Mouse (Mus musculus) heart, adult 2 months (tissue): ENCODE results near the gene Tlr7. TPM values are rescaled to one million over a fixed set of nuclear protein-coding genes. Genes with fewer than 3 reads are reported as not detected.

Experiments used
- DNase-seq, 2 experiments: peaks; one replicate each; pipeline ENCODE4 v3.0.0; 2021
- H3K27ac ChIP-seq: fragments of 200-600 bp; 2 replicates; pipeline ENCODE4 v1.8.1; 2022
- H3K27me3 ChIP-seq: fragments of 200-500 bp; 2 replicates; pipeline ENCODE4 v1.6.1; 2012; ENCODE audit warnings: mild to moderate bottlenecking, low read length, inconsistent platforms, mixed read lengths; ENCODE audit not compliant: control insufficient read depth, insufficient read depth
- H3K36me3 ChIP-seq: fragments of 200-500 bp; 2 replicates; pipeline ENCODE4 v1.6.1; 2012; ENCODE audit warnings: low read length, inconsistent platforms; ENCODE audit not compliant: control insufficient read depth, insufficient read depth
- H3K4me1 ChIP-seq: fragments of 200-500 bp; 2 replicates; pipeline ENCODE4 v1.6.1; 2011; ENCODE audit warnings: low read length; ENCODE audit not compliant: control insufficient read depth, insufficient read depth
- H3K4me3 ChIP-seq: fragments of 200-600 bp; 2 replicates; pipeline ENCODE4 v1.8.1; 2022
- H3K79me2 ChIP-seq: fragments of 200-500 bp; replicated peaks from 2 replicates; pipeline ENCODE4 v1.6.1; 2012; ENCODE audit warnings: mild to moderate bottlenecking, inconsistent platforms, low read length, moderate library complexity, mixed read lengths; ENCODE audit not compliant: control insufficient read depth, insufficient read depth
- H3K9ac ChIP-seq: fragments of 200-500 bp; 2 replicates; pipeline ENCODE4 v1.6.1; 2012; ENCODE audit warnings: low read depth, mild to moderate bottlenecking, control low read depth, inconsistent platforms, low read length, mixed read lengths
- CTCF ChIP-seq: fragments of 200-600 bp; IDR thresholded peaks from 2 replicates; pipeline ENCODE4 v1.8.1; 2022; ENCODE audit warnings: antibody characterized with exemption, mild to moderate bottlenecking, moderate library complexity
- EP300 ChIP-seq: fragments of 200-500 bp; IDR thresholded peaks from 2 replicates; pipeline ENCODE4 v1.6.1; 2011; ENCODE audit warnings: low read depth, low read length, control low read depth; ENCODE audit not compliant: insufficient read depth
- POLR2A ChIP-seq: fragments of 200-500 bp; IDR thresholded peaks from 2 replicates; pipeline ENCODE4 v1.6.1; 2011; ENCODE audit warnings: mild to moderate bottlenecking, low read depth, low read length, control low read depth; ENCODE audit not compliant: insufficient read depth
- WGBS: fragments of 180-500 bp; shearing (Covaris S2); methylation state at CpG from one replicate; pipeline ENCODE4 v1.1.7; 2018; 5-methylcytosine and 5-hydroxymethylcytosine counted together
- intact Hi-C: fragments of 180-260 bp; cut with DNase I; formaldehyde crosslinking; loops from one replicate; pipeline ENCODE4 v1.15.1; 2025
- polyA plus RNA-seq: library from polyadenylated mRNA; depleted of rRNA; stranded (reverse); fragments of >200 nt; gene quantifications from 2 replicates; pipeline ENCODE4 v1.2.3, GENCODE M21; 2012
- total RNA-seq, 2 experiments: library from RNA; stranded (reverse); gene quantifications; 2 replicates each; pipeline ENCODE4 v1.2.3; 2021

The Tlr7 gene
- total and polyA plus RNA-seq, 3 experiments: 0.57 to 2.5 (median 1.7) TPM

GRCm38 (mm10) chrX:167346440-167346839, 16.1 kb upstream of the Tlr7 start:
- 83% methylated on average over 1 of the region's 1 CpGs for WGBS

GRCm38 (mm10) chrX:167344356-167344755, 14.0 kb upstream of the Tlr7 start:
- Histone ChIP-seq H3K27ac (no peak overlapping the region), H3K9ac (no peak overlapping the region), H3K36me3 (no peaks in the 10 kb centered on the region), H3K27me3 (no peaks in the 10 kb centered on the region), H3K79me2 (no peaks in the 10 kb centered on the region), H3K4me1 (no peaks in the 10 kb centered on the region), H3K4me3 (no peak overlapping the region)
- intact Hi-C loops: no loop called here
- 74% methylated on average over 1 of the region's 1 CpGs for WGBS
- no peak for DNase-seq
- TF ChIP-seq CTCF: no peak

More at GRCm38 (mm10) chrX:167346440-167346839, 16.1 kb upstream of the Tlr7 start:
- Histone ChIP-seq H3K36me3 (no peaks in the 10 kb centered on the region), H3K27ac (no peak overlapping the region), H3K27me3 (no peaks in the 10 kb centered on the region), H3K79me2 (no peaks in the 10 kb centered on the region), H3K4me3 (no peak overlapping the region), H3K9ac (no peak overlapping the region), H3K4me1 (no peaks in the 10 kb centered on the region)
- intact Hi-C loops: no loop called here
- DNase-seq: no peak
- TF ChIP-seq EP300 (no peak), CTCF (no peak)

- H3K27ac ChIP-seq: no peak overlapping the region
- H3K4me3 ChIP-seq: no peak overlapping the region
- no peaks in the 10 kb centered on the region for H3K4me1 ChIP-seq
- H3K27me3 ChIP-seq: no peaks in the 10 kb centered on the region
- WGBS: 68% methylated on average over 3 of the region's 3 CpGs
- no peaks in the 10 kb centered on the region for H3K79me2 ChIP-seq
- TF ChIP-seq EP300: no peak
- no peak for TF ChIP-seq POLR2A
- TF ChIP-seq CTCF: no peak
- H3K9ac ChIP-seq: no peak overlapping the region
- DNase-seq: no peak
- H3K36me3 ChIP-seq: no peaks in the 10 kb centered on the region
- intact Hi-C loops: no loop called here
Measured at GRCm38 (mm10) chrX:167341811-167342210, 11.5 kb upstream of the Tlr7 start.

GRCm38 (mm10) chrX:167340190-167340589, 9.8 kb upstream of the Tlr7 start:
- Histone ChIP-seq H3K79me2 (no peaks in the 10 kb centered on the region), H3K27ac (no peak overlapping the region), H3K27me3 (no peaks in the 10 kb centered on the region), H3K9ac (no peak overlapping the region), H3K36me3 (no peaks in the 10 kb centered on the region), H3K4me3 (no peak overlapping the region), H3K4me1 (no peaks in the 10 kb centered on the region)
- WGBS: 82% methylated on average over 2 of the region's 2 CpGs
- intact Hi-C loops: no loop called here
- no peak for TF ChIP-seq EP300
- no peak for TF ChIP-seq CTCF
- no peak for TF ChIP-seq POLR2A
- no peak for DNase-seq

- no peak for DNase-seq
- 96% methylated on average over 1 of the region's 1 CpGs for WGBS
- no peaks in the 10 kb centered on the region for H3K4me1 ChIP-seq
- H3K27me3 ChIP-seq: no peaks in the 10 kb centered on the region
- TF ChIP-seq CTCF: no peak
- no peak for TF ChIP-seq EP300
- no peak for TF ChIP-seq POLR2A
- H3K4me3 ChIP-seq: no peak overlapping the region
- no peaks in the 10 kb centered on the region for H3K36me3 ChIP-seq
- intact Hi-C loops: no loop called here
- no peaks in the 10 kb centered on the region for H3K79me2 ChIP-seq
- no peak overlapping the region for H3K27ac ChIP-seq
- H3K9ac ChIP-seq: no peak overlapping the region
Measured at GRCm38 (mm10) chrX:167337990-167338389, 7.6 kb upstream of the Tlr7 start.

- TF ChIP-seq CTCF (no peak), EP300 (no peak), POLR2A (no peak)
- intact Hi-C loops: no loop called here
- WGBS: 94% methylated on average over 1 of the region's 1 CpGs
- H3K79me2 ChIP-seq: no peaks in the 10 kb centered on the region
- H3K27ac ChIP-seq: no peak overlapping the region
- no peak for DNase-seq
- no peak overlapping the region for H3K4me3 ChIP-seq
- no peak overlapping the region for H3K9ac ChIP-seq
- H3K4me1 ChIP-seq: no peaks in the 10 kb centered on the region
- H3K36me3 ChIP-seq: no peaks in the 10 kb centered on the region
- H3K27me3 ChIP-seq: no peaks in the 10 kb centered on the region
Measured at GRCm38 (mm10) chrX:167334571-167334970, 4.2 kb upstream of the Tlr7 start.

- Histone ChIP-seq H3K79me2 (no peaks in the 10 kb centered on the region), H3K27me3 (no peaks in the 10 kb centered on the region), H3K36me3 (no peaks in the 10 kb centered on the region), H3K27ac (no peak overlapping the region), H3K4me1 (no peaks in the 10 kb centered on the region), H3K9ac (no peak overlapping the region), H3K4me3 (no peak overlapping the region)
- intact Hi-C loops: no loop called here
- WGBS: 60% methylated on average over 1 of the region's 1 CpGs
- no peak for TF ChIP-seq POLR2A
- TF ChIP-seq EP300: no peak
- TF ChIP-seq CTCF: no peak
- no peak for DNase-seq
Measured at GRCm38 (mm10) chrX:167332607-167333006, 2.2 kb upstream of the Tlr7 start.
